Mouse (Mus musculus) ES-E14 (cell line): ENCODE measurements at regions not wholly inside any gene's neighbourhood (a gene's known extent, or its start where the extent isn't known, plus 50 kb on each side); places are given as distances from the start of the nearest gene placed in this dataset.

Source experiments
- CHD2 ChIP-seq: IDR thresholded peaks from 2 replicates; pipeline ENCODE4 v1.6.1; 2014; ENCODE audit warnings: mild to moderate bottlenecking, low read depth, low read length, inconsistent platforms
- HCFC1 ChIP-seq: IDR thresholded peaks from 2 replicates; pipeline ENCODE4 v1.6.1; 2012; ENCODE audit warnings: low read length, inconsistent platforms, borderline replicate concordance; ENCODE audit not compliant: insufficient read depth
- MAFK ChIP-seq: IDR thresholded peaks from 2 replicates; pipeline ENCODE4 v1.6.1; 2014; ENCODE audit warnings: mild to moderate bottlenecking, low read depth, low read length, inconsistent platforms; ENCODE audit not compliant: insufficient read depth
- ZC3H11A ChIP-seq: IDR thresholded peaks from 2 replicates; pipeline ENCODE4 v1.6.1; 2012; ENCODE audit warnings: low read depth, mild to moderate bottlenecking, inconsistent platforms, low read length, borderline replicate concordance
- ZNF384 ChIP-seq: IDR thresholded peaks from 2 replicates; pipeline ENCODE4 v1.6.1; 2012; ENCODE audit warnings: low read depth, low read length, inconsistent platforms

GRCm38 (mm10) chr12:105936812-105937530, 73.1 kb upstream of the Vrk1 start:
- TF ChIP-seq MAFK (no peak), CHD2 (no peak), HCFC1 (no peak), ZNF384 (no peak), ZC3H11A (no peak)
